Mouse (Mus musculus) embryo, embryonic 10.5 days (tissue): Measurements from ENCODE around the gene Zfp574.

Source experiments
- DNase-seq: peaks from one replicate; pipeline ENCODE4 v3.0.0-alpha.2; 2015; ENCODE audit warnings: low spot score

Zfp574 gene

DNA sequence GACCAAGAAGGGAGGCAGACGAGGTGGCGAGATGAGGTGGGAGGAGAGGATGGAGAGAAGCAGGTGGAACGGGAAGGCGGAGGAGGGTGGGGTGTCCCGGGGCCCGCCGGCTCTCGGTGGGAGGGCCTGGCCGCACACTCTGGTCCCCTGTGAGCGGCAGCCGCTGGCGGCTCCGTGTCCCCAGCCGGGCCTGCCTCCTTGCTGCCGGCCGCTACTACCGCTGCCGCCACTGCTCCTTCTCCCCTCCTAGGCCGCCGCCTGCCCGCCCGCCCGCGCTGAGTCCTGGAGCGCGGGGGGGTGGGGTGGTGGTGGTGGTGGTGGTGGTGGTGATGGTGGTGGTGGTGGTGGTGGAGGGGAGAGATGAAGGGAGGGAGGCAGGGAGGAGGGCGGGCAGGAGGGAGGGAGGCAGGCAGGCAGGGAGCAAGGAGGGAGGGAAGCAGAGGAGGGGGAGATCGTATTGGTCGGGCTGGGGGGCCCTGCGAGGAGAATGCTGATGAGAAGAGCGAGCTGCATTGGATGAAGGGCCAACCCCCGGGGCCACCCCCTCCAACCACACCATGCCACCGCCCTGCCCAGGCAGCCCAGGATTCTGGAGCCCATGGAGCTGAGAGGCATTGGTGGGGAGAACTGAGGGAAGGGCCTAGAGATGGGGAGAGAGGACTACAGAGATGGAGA lies 486 bp downstream of the Zfp574 start:
- DNase-seq = peak; percentile 75

- DNase-seq = no peak
Observed at GRCm38 (mm10) chr7:25073924-25074323, 1.6 kb downstream of the Zfp574 start.

DNA sequence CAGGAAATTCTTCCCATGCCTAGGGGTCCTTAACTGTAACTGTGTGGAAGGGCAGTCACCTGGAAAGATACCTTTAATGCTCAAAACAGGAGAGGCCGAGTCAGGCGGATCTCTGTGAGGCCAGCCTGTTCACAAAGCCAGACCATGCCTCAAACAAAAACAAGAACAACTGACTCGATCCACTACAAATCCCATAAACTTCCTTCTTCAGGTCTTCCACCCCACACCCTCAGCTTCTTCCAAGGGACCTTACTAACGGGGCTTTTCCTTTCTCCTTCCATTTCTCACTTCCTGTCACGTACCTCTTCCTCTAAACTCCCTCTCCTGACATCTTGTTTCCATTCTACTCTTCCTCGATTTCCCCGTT lies 3.9 kb downstream of the Zfp574 start:
- DNase-seq = no peak

DNA sequence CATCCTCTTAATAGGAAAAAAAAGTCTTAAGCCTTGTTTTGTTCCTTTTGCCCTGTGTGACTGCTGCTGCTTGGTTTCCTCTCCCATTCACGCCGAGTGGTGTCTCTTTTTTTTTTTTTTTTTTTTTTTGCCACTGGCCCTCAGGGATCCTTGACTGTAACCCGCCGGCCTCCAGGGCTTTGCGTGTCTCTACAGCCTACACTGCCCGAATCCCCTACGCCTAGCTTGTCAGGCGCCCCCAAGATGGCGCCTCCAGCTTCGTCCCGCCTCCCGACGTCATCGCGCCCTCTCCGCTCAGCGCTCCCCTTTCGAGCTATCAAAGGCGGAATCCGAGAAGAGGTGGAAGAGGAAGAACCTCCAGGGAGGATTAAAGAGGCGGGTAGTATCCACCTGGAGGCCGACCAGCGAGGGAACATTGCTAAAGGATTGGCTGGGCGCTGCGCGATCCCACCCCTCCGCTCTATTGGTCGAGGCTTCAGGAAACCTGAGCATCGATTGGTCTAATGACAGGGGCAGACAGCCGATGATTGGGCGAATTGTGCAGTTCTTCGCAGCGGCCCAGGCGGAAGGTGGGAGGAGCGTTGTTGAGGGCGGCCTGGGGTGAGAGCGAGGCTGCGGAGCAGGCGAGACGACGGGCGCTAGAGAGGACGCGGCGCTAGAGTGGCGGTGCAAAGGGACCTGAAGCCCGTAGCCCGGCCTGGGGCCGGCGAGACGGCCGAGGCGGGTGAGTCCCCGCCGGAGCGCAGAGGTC lies 4.5 kb downstream of the Zfp574 start:
- DNase-seq = peak; percentile 99

- DNase-seq = no peak
Observed at GRCm38 (mm10) chr7:25077414-25077755, 5.0 kb downstream of the Zfp574 start.

DNA sequence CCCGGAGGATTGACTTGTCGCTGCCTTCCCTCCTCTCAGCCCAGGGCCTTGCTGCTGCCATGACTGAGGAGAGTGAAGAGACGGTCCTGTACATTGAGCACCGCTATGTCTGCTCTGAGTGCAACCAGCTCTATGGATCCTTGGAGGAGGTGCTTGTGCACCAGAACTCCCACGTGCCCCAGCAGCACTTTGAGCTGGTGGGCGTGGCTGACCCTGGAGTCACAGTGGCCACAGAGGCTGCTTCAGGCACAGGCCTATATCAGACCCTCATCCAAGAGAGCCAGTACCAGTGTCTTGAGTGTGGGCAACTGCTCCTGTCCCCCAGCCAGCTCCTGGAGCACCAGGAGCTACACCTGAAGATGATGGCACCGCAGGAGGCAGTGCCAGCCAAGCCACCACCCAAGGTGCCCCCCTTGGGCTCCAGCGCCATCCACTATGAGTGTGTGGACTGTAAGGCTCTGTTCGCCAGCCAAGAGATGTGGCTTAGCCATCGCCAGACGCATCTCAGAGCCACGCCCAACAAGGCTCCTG lies 7.2 kb downstream of the Zfp574 start:
- DNase-seq = no peak

- no peak for DNase-seq
Observed at GRCm38 (mm10) chr7:25080431-25080830, 8.1 kb downstream of the Zfp574 start.

GRCm38 (mm10) chr7:25082510-25082909 lies 10.1 kb downstream of the Zfp574 start:
- peak; percentile 64 for DNase-seq

DNA sequence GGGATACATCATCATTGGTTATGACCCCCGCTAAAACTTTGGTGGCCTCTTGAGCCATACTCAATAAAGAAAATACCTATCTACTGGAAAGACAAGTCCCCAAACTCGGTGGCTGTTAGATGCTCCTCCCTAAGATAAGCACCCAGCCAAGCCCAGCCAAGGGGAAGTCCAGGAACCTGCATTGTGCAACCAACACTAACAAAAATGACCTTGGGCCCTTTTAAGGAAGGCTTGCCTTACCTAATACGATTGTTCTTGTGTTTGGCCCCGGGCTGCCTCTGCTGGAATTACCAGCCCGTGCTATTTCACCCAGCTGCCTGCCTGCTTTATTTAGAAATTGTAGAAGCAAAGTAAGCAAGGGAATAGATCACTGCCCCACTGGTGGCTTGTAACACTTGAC lies 12.3 kb downstream of the Zfp574 start:
- no peak for DNase-seq

GRCm38 (mm10) chr7:25086656-25087055 lies 14.3 kb downstream of the Zfp574 start:
- DNase-seq = peak; percentile 17

- peak; percentile 6 for DNase-seq
Observed at GRCm38 (mm10) chr7:25087256-25087912, 15.0 kb downstream of the Zfp574 start.

- DNase-seq = peak; percentile 38
Observed at GRCm38 (mm10) chr7:25087972-25088371, 15.6 kb downstream of the Zfp574 start.

DNA sequence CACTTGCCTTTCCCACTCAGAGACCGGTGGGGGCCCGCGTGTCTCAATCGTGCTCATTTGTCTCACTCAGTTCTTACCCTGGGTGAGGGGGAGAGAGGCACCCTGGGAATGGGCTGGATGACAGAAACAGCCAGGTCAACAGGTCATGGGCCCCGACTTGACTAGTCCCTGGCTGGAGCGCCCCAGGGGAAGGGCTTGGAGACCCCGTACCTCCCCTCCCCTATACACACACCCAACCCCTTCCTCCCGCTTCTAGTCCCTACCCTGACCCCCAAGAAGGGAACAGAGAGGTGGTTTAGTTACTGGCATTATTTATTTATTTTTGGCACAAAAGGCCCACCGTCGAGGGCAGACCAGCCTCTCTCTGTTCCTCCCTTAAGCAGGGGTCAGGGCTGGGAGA lies 16.2 kb downstream of the Zfp574 start:
- DNase-seq = peak; percentile 79

GRCm38 (mm10) chr7:25088968-25089367 lies 16.6 kb downstream of the Zfp574 start:
- no peak for DNase-seq

DNA sequence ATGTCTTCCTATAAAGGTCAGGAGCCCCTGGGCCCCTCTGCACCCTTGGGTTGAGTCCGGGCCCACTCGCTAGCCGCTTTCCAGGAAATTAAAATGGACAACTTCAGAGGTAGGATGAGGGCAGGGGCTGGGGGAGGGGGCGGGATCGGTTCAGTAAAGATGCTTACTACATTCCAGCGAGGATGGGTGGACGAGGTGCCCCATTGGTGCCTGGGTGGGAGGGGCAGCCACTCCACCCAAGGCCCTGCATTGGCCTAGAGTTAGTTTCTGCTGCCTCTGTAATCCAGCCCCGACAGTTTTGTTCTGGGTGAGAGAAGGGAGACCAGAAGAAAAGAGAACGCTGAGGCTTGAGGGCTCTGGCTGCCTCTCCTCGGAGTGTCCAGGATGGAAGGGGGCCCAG lies 17.5 kb downstream of the Zfp574 start:
- peak; percentile 39 for DNase-seq

- DNase-seq = no peak
Observed at GRCm38 (mm10) chr7:25098169-25098568, 25.8 kb downstream of the Zfp574 start.

GRCm38 (mm10) chr7:25099581-25099980 lies 27.2 kb downstream of the Zfp574 start:
- no peak for DNase-seq

DNA sequence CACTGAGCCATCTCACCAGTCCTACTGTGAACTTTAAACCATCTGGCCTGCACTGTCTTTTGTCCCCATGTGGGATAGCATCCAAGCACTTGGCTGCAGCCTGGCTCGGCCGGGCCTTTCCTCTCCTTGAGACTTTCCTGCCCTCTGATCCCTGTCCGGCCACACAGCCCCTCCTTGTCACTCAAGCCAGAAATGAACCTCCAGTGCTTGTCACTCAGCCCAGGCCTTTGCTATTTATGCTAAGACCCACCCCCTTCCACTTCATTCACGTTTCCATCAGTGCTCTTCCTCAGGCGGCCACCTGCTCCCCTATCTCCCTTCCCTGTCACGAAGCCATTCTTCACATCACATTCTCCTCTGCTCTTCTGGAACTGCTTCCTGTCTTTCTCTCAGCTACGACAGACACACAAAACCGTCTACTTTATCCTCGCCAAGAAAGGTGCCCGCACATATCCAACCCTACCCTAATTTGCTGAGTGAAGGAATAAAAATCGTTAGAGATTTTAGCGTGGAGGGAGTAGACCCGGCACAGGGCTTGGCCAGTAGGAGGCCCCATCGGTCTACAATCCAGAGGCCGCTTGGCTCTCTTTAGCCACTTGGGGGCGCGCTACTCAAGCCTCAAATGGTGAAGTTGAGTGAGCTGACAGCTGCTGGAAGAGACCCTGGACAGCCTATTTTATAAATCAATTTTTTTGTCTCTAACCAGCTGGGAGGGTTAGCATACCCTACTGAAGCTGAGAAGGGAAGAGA lies 33.2 kb downstream of the Zfp574 start:
- DNase-seq = peak; percentile 93

- DNase-seq = no peak
Observed at GRCm38 (mm10) chr7:25106790-25107502, 34.6 kb downstream of the Zfp574 start.

- DNase-seq = no peak
Observed at GRCm38 (mm10) chr7:25109355-25109754, 37.0 kb downstream of the Zfp574 start.

DNA sequence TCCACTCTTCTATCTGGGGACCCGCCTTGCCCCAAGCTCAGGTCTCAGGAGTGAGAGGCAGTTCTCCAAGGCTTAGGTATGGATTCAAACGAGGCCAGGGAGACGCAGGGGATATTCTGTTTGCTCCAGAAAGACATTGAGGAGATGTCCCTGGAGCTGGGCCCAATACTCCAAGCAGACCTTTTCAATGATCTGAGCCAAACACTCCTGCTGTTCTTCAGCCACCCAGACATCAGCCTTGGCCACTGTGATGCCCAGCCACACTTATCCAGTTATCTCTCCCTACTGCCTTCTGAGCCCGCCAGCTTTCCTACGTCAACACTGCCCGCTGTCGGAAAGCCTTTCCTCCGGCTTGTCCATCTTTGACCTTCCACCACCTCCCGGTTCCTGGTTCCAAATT lies 38.0 kb downstream of the Zfp574 start:
- no peak for DNase-seq
